Mouse (Mus musculus) kidney, adult 11 months (tissue): ENCODE measurements around the gene Sdk1.

Source experiments
- DNase-seq: peaks from one replicate; pipeline ENCODE4 v3.0.0; 2022

Gene Sdk1

GRCm38 (mm10) chr5:141782330-141782729, 541.0 kb downstream of the Sdk1 start:
- no peak for DNase-seq

- DNase-seq, result no peak
These were observed 542.2 kb downstream of the Sdk1 start for GRCm38 (mm10) chr5:141783516-141783915.

GRCm38 (mm10) chr5:141793926-141794325, 552.6 kb downstream of the Sdk1 start:
- no peak for DNase-seq

GRCm38 (mm10) chr5:141823823-141824330, 582.6 kb downstream of the Sdk1 start:
- DNase-seq, result no peak

GRCm38 (mm10) chr5:141824739-141825379, 583.6 kb downstream of the Sdk1 start:
- DNase-seq, result no peak

GRCm38 (mm10) chr5:141835566-141835965, 594.3 kb downstream of the Sdk1 start:
- DNase-seq, result no peak

GRCm38 (mm10) chr5:141836892-141837455, 595.7 kb downstream of the Sdk1 start:
- no peak for DNase-seq

- no peak for DNase-seq
These were observed 603.4 kb downstream of the Sdk1 start for GRCm38 (mm10) chr5:141844701-141845100.

- DNase-seq, result no peak
These were observed 606.4 kb downstream of the Sdk1 start for GRCm38 (mm10) chr5:141847686-141848085.

- DNase-seq, result peak; percentile 65
These were observed 610.9 kb downstream of the Sdk1 start for GRCm38 (mm10) chr5:141852175-141852574.

GRCm38 (mm10) chr5:141856447-141856846, 615.2 kb downstream of the Sdk1 start:
- no peak for DNase-seq

- DNase-seq, result peak; percentile 81
These were observed 616.5 kb downstream of the Sdk1 start for GRCm38 (mm10) chr5:141857781-141858180.

- DNase-seq, result peak; percentile 62
These were observed 617.3 kb downstream of the Sdk1 start for GRCm38 (mm10) chr5:141858406-141859160.

- DNase-seq, result no peak
These were observed 624.8 kb downstream of the Sdk1 start for GRCm38 (mm10) chr5:141866042-141866441.

GRCm38 (mm10) chr5:141873751-141874150, 632.5 kb downstream of the Sdk1 start:
- DNase-seq, result no peak

- DNase-seq, result no peak
These were observed 639.4 kb downstream of the Sdk1 start for GRCm38 (mm10) chr5:141880661-141881060.

GRCm38 (mm10) chr5:141884111-141884647, 642.9 kb downstream of the Sdk1 start:
- no peak for DNase-seq

GRCm38 (mm10) chr5:141886006-141886405, 644.7 kb downstream of the Sdk1 start:
- DNase-seq, result no peak

- no peak for DNase-seq
These were observed 648.5 kb downstream of the Sdk1 start for GRCm38 (mm10) chr5:141889766-141890165.

GRCm38 (mm10) chr5:141896402-141896801, 655.1 kb downstream of the Sdk1 start:
- DNase-seq, result no peak

- no peak for DNase-seq
These were observed 656.2 kb downstream of the Sdk1 start for GRCm38 (mm10) chr5:141897481-141897880.

- DNase-seq, result no peak
These were observed 658.5 kb downstream of the Sdk1 start for GRCm38 (mm10) chr5:141899751-141900150.

GRCm38 (mm10) chr5:141902544-141903250, 661.4 kb downstream of the Sdk1 start:
- peak; percentile 41 for DNase-seq
